Mouse (Mus musculus) kidney, embryonic 16.5 days (tissue): ENCODE results near the gene Gm12216. TPM values are rescaled to one million over a fixed set of nuclear protein-coding genes. Genes with fewer than 3 reads are reported as not detected.
A peak's percentile ranks its signal among the peaks of the same experiment; 100 is the strongest.

ENCODE experiments used
- ATAC-seq: fragments of 200-750 bp; cut with Nextera tagmentation; 2 replicates; pipeline ENCODE4 v1.8.0; 2017; ENCODE audit warnings: moderate TSS enrichment; ENCODE audit not compliant: low FRiP score, low TSS enrichment
- H3K27ac ChIP-seq: fragments of 300-500 bp; sonication (generic); 2 replicates; pipeline ENCODE4 v1.5.1; 2014; ENCODE audit warnings: low read length
- H3K27me3 ChIP-seq: fragments of 300-500 bp; sonication (generic); 2 replicates; pipeline ENCODE4 v1.6.1; 2014; ENCODE audit warnings: low read length, control low read depth, mixed read lengths; ENCODE audit not compliant: insufficient read depth
- H3K36me3 ChIP-seq: fragments of 300-500 bp; sonication (generic); 2 replicates; pipeline ENCODE4 v1.6.1; 2014; ENCODE audit warnings: low read length, control low read depth, mixed read lengths; ENCODE audit not compliant: insufficient read depth
- H3K4me1 ChIP-seq: fragments of 300-500 bp; sonication (generic); 2 replicates; pipeline ENCODE4 v1.6.1; 2014; ENCODE audit warnings: low read length, control low read depth, mixed read lengths; ENCODE audit not compliant: insufficient read depth
- H3K4me2 ChIP-seq: fragments of 300-500 bp; sonication (generic); replicated peaks from 2 replicates; pipeline ENCODE4 v1.6.1; 2014; ENCODE audit warnings: low read depth, low read length
- H3K4me3 ChIP-seq: fragments of 300-500 bp; sonication (generic); 2 replicates; pipeline ENCODE4 v1.5.1; 2014; ENCODE audit warnings: mild to moderate bottlenecking, low read length
- H3K9ac ChIP-seq: fragments of 300-500 bp; sonication (generic); replicated peaks from 2 replicates; pipeline ENCODE4 v1.6.1; 2014; ENCODE audit warnings: low read length
- H3K9me3 ChIP-seq: fragments of 300-500 bp; sonication (generic); 2 replicates; pipeline ENCODE4 v1.6.1; 2016; ENCODE audit warnings: low read length, control low read depth
- WGBS: fragments of 180-500 bp; shearing (Covaris S2); extraction: QIAGEN DNeasy Blood & Tissue Kit; methylation state at CpG from one replicate; pipeline ENCODE4 v1.1.7; 2014; 5-methylcytosine and 5-hydroxymethylcytosine counted together
- microRNA-seq: library from miRNA; unstranded; fragments of <30 nt; microRNA quantifications from one replicate; pipeline ENCODE4, GENCODE M21; 2016
- polyA plus RNA-seq: library from polyadenylated mRNA; unstranded; fragments of >200 nt; fragmentation: Nextera tagmentation; extraction: Ambion mirVana; gene quantifications from 2 replicates; pipeline ENCODE4 v1.2.1, GENCODE M21; 2015

The Gm12216 gene
- polyA plus RNA-seq, 1 experiment from 2014 or later, result 1.1 TPM

DNA sequence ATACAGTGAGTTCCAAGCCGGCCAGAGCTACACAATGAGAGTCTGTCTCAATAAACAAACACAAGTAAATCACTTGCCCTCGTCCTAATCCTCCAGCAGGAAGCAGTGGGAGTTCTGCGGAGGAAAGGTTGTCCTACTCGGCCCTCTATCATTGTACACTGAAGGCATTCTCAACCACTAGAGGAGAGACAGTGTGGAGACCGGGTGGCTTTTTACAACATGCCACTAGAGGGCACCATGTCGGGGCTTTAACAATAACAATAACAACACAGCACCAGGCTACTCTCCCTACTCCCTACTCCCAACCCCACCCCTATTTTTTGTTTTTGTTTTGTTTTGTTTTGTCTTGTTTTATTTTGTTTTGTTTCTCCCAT, 121.5 kb downstream of the Gm12216 start:
- peak; percentile 62; the same call in 1 of the 2 replicates for ATAC-seq
- 31% methylated on average over 6 of the region's 6 CpGs for WGBS
- H3K36me3 ChIP-seq, result no peaks in the 10 kb centered on the region
- H3K9ac ChIP-seq, result no peak overlapping the region
- H3K9me3 ChIP-seq, result no peaks in the 10 kb centered on the region
- no peak overlapping the region for H3K4me2 ChIP-seq
- no peaks in the 10 kb centered on the region for H3K27me3 ChIP-seq
- no peaks in the 10 kb centered on the region for H3K4me1 ChIP-seq
- H3K27ac ChIP-seq, result 0 out of 2 replicates have a peak overlapping the region, but pooled peaks have one; percentile 9
- no peak overlapping the region for H3K4me3 ChIP-seq

- Histone ChIP-seq H3K4me3 (no peak overlapping the region), H3K27me3 (no peaks in the 10 kb centered on the region), H3K9ac (no peak overlapping the region), H3K4me2 (no peak overlapping the region), H3K36me3 (no peaks in the 10 kb centered on the region), H3K27ac (0 out of 2 replicates have a peak overlapping the region, but pooled peaks have one; percentile 9), H3K4me1 (no peaks in the 10 kb centered on the region), H3K9me3 (no peaks in the 10 kb centered on the region)
- peak; percentile 90 for ATAC-seq
- WGBS, result 49% methylated on average over 14 of the region's 14 CpGs
Observed at GRCm38 (mm10) chr11:53736771-53737572, 122.1 kb downstream of the Gm12216 start.

DNA sequence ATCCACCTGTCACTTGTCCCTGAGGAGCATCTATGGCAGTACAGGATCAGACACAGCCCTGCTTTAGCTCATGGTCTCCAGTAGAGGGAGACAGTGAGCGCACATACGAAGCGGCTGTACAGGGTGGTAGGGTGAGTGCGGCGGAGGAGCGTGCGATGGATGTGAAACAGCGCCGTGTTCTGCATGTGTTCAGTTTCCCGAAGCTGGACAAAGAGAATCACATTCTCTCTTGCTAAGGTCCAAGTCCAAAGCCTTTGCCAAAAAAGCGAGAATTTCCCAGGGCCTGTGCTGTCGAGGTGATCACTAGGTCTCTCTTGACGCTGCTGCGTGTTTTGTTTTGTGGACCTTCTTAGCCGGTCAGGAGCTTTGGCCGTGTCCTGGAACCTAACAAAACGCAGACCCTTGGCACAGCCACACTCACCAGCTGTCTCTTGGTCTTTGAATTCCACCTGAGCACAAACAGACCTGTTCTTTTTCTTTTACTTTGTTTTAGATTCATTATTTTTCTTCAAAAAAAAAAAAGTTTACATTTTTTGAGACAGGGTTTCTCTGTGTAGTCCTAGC, 123.3 kb downstream of the Gm12216 start:
- H3K9ac ChIP-seq, result peak overlapping the region; percentile 29; the same call in 1 of the 2 replicates
- peak overlapping the region; percentile 20 for H3K4me3 ChIP-seq
- no peaks in the 10 kb centered on the region for H3K36me3 ChIP-seq
- H3K4me1 ChIP-seq, result no peaks in the 10 kb centered on the region
- peak overlapping the region; percentile 52 for H3K4me2 ChIP-seq
- H3K9me3 ChIP-seq, result no peaks in the 10 kb centered on the region
- peak; percentile 88 for ATAC-seq
- H3K27ac ChIP-seq, result no peak overlapping the region
- no peaks in the 10 kb centered on the region for H3K27me3 ChIP-seq
- WGBS, result 22% methylated on average over 17 of the region's 17 CpGs

DNA sequence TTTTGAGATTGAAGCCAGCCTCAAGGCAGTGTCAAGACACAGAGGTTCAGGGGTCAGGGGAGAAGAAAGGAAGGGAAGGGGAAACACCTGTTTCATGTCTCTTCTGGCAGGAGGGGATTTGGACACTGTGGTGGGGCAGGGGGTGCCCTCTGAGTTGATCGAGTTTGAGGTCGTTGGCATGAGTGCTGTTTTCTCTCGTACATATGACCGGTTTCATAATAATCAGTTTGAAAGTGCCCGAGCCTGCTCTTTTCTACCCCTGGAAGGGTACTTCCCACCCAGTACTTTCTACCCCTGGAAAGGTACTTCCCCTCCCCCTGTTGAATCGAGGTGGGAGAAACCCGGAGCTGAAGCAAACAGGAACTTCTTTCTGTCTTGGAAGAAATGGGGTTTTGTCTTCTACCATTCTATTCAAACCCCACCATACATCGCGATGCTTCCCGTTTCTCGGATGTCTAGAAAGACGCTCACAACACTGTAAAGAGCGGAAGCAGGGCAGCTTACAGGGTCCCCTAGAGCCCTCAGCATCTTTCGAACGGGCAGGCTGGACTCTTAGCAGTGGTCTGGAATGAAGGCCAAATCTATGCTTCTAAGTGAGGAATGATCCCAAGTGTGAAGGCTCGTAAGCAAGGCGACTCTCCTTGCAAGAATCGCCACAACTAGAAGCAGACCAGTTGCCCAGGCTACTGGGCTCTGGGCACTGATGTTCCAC, 123.9 kb downstream of the Gm12216 start:
- no peaks in the 10 kb centered on the region for H3K36me3 ChIP-seq
- 73% methylated on average over 18 of the region's 18 CpGs for whole genome bisulfite sequencing
- H3K9me3 ChIP-seq, result no peaks in the 10 kb centered on the region
- H3K4me1 ChIP-seq, result no peaks in the 10 kb centered on the region
- no peak overlapping the region for H3K4me3 ChIP-seq
- H3K27me3 ChIP-seq, result no peaks in the 10 kb centered on the region
- H3K4me2 ChIP-seq, result no peak overlapping the region
- no peak overlapping the region for H3K9ac ChIP-seq
- no peak for ATAC-seq
- H3K27ac ChIP-seq, result no peak overlapping the region

- no peaks in the 10 kb centered on the region for H3K9me3 ChIP-seq
- H3K9ac ChIP-seq, result no peak overlapping the region
- no peaks in the 10 kb centered on the region for H3K4me1 ChIP-seq
- 67% methylated on average over 2 of the region's 2 CpGs for WGBS
- H3K4me3 ChIP-seq, result no peak overlapping the region
- H3K27ac ChIP-seq, result no peak overlapping the region
- no peaks in the 10 kb centered on the region for H3K27me3 ChIP-seq
- no peaks in the 10 kb centered on the region for H3K36me3 ChIP-seq
- H3K4me2 ChIP-seq, result no peak overlapping the region
- ATAC-seq, result no peak
Observed at GRCm38 (mm10) chr11:53734431-53734830, 124.6 kb downstream of the Gm12216 start.

GRCm38 (mm10) chr11:53733824-53734223, 125.2 kb downstream of the Gm12216 start:
- no peak overlapping the region for H3K4me3 ChIP-seq
- no peak overlapping the region for H3K27ac ChIP-seq
- H3K4me2 ChIP-seq, result no peak overlapping the region
- H3K9me3 ChIP-seq, result no peaks in the 10 kb centered on the region
- WGBS, result 87% methylated on average over 7 of the region's 7 CpGs
- no peaks in the 10 kb centered on the region for H3K27me3 ChIP-seq
- H3K9ac ChIP-seq, result no peak overlapping the region
- H3K4me1 ChIP-seq, result no peaks in the 10 kb centered on the region
- H3K36me3 ChIP-seq, result no peaks in the 10 kb centered on the region
- no peak for ATAC-seq

Small RNA genes lying within 50 kb of the gene (microRNA-seq; reads per million reads assigned to microRNA genes)
- not detected for gene Mir7671

Other genes starting within 250 kb of the Gm12216 start
- gene Il4, start 240.6 kb downstream of the Gm12216 start, polyA plus RNA-seq, result 0.36 and 0.97 TPM in 2 replicates
- not detected in 2 replicates for gene Il13, start 224.6 kb downstream of the Gm12216 start, polyA plus RNA-seq
- 24.9 TPM in 2 replicates for gene Rad50, start 151.9 kb downstream of the Gm12216 start, polyA plus RNA-seq
- gene Il5, start 138.5 kb downstream of the Gm12216 start, polyA plus RNA-seq, result not detected in 2 replicates
- gene Irf1, start 89.2 kb downstream of the Gm12216 start, polyA plus RNA-seq, result 16.9 and 17.4 TPM in 2 replicates
- 0.27 and 0.30 TPM in 2 replicates for gene Gm17334, start 86.1 kb downstream of the Gm12216 start, polyA plus RNA-seq
- 17.3 and 18.4 TPM in 2 replicates for gene Slc22a5, start 32.4 kb upstream of the Gm12216 start, polyA plus RNA-seq
- 4.2 and 5.4 TPM in 2 replicates for gene Slc22a21, start 121.1 kb upstream of the Gm12216 start, polyA plus RNA-seq
- gene Slc22a4, start 168.8 kb upstream of the Gm12216 start, polyA plus RNA-seq, result 1.00 and 1.2 TPM in 2 replicates
- gene Pdlim4, start 209.8 kb upstream of the Gm12216 start, polyA plus RNA-seq, result 50.3 and 55.0 TPM in 2 replicates
- 38.1 and 43.0 TPM in 2 replicates for gene P4ha2, start 240.8 kb upstream of the Gm12216 start, polyA plus RNA-seq